Mouse (Mus musculus): ENCODE measurements around the gene Snrpd3.

- TF ChIP-seq CTCF (IDR thresholded peaks at IDR 0.05; ENCODE audit: low read depth) (no peak), EP300 (IDR thresholded peaks at IDR 0.05; ENCODE audit: low read depth) (no peak)
Observed at GRCm38 (mm10) chr10:75552701-75553450, 35.5 kb downstream of the Snrpd3 start.

Measured in liver, postnatal 0 days (tissue).